Mouse (Mus musculus): ENCODE measurements at regions not wholly inside any gene's neighbourhood (a gene's known extent, or its start where the extent isn't known, plus 50 kb on each side); places are given as distances from the start of the nearest gene placed in this dataset.

DNA sequence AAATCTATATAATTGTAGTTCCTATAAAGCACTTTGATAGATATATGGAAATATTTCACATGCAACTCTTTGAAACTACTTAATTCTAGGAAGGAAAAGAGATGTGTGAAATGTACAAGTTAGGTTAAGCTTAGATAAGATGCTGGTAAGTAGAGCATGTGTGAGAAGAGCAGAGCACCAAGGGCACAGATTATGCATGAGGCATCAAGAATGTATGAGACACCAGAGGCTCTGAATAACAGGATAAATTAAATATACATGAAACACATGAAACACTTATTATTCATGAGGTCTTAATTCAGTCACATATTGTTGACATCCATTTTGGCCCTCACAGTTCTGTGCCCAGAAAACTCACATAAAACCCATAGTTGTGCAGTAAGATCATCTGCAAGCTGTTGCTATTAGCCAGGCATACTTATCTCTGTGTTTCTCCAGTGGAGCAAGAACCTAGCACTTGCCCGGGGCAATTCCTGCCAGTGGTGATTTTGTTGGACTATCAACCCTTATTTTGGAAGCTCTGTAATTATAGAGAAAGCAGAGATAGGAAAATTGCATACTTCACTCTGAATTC, 556.1 kb downstream of the Plod2 start:
- TF ChIP-seq CTCF (IDR thresholded peaks at IDR 0.05; ENCODE audit: extremely low read depth, insufficient read length, insufficient replicate concordance, low read depth, low read length) (no peak), POLR2A (IDR thresholded peaks at IDR 0.05; ENCODE audit: low read depth, low read length) (no peak)

All from small intestine, adult 2 months (tissue).